Mouse (Mus musculus): ENCODE results near the gene Fam136a. TPM values are rescaled to one million over a fixed set of nuclear protein-coding genes. Genes with fewer than 3 reads are reported as not detected.
A peak's percentile ranks its signal among the peaks of the same experiment; 100 is the strongest.

The Fam136a gene
- total RNA-seq, 1 experiment = 116 TPM

DNA sequence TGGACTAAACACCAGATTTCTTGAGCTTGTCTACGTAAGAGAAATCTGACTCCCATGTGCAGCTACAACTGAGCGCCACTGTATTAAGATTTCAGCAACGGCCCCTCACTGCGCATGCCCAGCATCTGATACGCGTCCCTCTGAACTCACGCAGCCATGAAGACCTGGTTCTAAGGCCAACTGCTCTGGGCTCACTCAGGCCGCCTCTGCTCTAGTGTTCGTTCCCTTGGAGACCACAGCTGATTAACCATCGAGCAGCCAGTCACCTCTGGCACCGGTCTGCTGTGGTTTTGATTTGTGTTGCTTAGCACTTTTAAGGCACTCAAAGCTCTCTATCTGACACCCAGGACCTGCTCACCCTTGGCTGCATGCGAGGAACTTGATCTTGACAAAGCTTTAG, 21.9 kb downstream of the Fam136a start:
- no peak for DNase-seq (ENCODE audit: low read depth, low spot score)
- Histone ChIP-seq H3K9ac (ENCODE audit: insufficient read depth, low read depth, low read length, poor library complexity, severe bottlenecking) (no peak overlapping the region), H3K27ac (ENCODE audit: insufficient read depth, low read depth, low read length, poor library complexity, severe bottlenecking) (no peak overlapping the region), H3K4me1 (ENCODE audit: control insufficient read depth in 2 of 2, insufficient read depth in 2 of 2, low read length in 2 of 2, poor library complexity in 1 of 2) (peaks cover 0 to 5% of the 10 kb centered on the region in 2 experiments; a peak in 3 of 4 replicates), H3K36me3 (ENCODE audit: control insufficient read depth, insufficient read depth, low read length, poor library complexity, severe bottlenecking) (peaks cover 27% of the 10 kb centered on the region), H3K9me3 (ENCODE audit: control insufficient read depth, insufficient read depth, low read depth, low read length) (no peaks in the 10 kb centered on the region), H3K4me3 (ENCODE audit: insufficient read depth in 1 of 2, low read depth in 1 of 2, low read length in 2 of 2, poor library complexity in 1 of 2, severe bottlenecking in 1 of 2) (no peak overlapping the region)
- TF ChIP-seq ZC3H11A (IDR thresholded peaks at IDR 0.05; ENCODE audit: borderline replicate concordance, low read depth, low read length) = no peak
- TF ChIP-seq MAFK (IDR thresholded peaks at IDR 0.05; ENCODE audit: insufficient read depth, low read depth, low read length) = no peak
- no peak for TF ChIP-seq CHD2 (IDR thresholded peaks at IDR 0.05; ENCODE audit: low read depth, low read length)
- no peak for TF ChIP-seq HCFC1 (IDR thresholded peaks at IDR 0.05; ENCODE audit: borderline replicate concordance, insufficient read depth, low read length)
- TF ChIP-seq ZNF384 (IDR thresholded peaks at IDR 0.05; ENCODE audit: low read depth, low read length) = no peak
- in situ Hi-C loops (cut with MboI; ENCODE audit: low sequenced_read_pairs in 2 of 2, unreplicated experiment in 2 of 2) = no loop called here

DNA sequence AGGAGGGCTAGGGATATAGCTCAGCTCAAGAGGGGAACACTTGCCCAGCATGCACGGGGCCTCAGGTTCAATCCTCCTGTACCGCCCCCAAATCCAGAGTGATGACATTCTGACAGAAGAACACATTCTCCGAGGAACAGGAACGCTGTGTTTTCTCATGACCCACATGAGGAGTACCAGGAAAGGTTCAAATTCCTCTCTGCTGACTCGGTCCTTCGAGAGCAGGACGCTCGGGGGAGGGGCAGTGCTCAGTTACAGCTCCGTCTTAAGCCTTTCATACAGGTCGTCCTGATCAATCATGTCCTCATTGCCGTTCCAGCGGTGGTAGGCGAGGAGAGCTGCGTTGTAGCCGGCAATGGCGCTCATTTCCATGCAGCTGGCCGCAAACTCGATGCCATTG, 23.0 kb downstream of the Fam136a start:
- H3K4me1 ChIP-seq (ENCODE audit: control insufficient read depth in 2 of 2, insufficient read depth in 2 of 2, low read length in 2 of 2, poor library complexity in 1 of 2) = peaks cover 0 to 1% of the 10 kb centered on the region in 2 experiments; a peak in 3 of 4 replicates
- no peak overlapping the region for H3K4me3 ChIP-seq (ENCODE audit: insufficient read depth in 1 of 2, low read depth in 1 of 2, low read length in 2 of 2, poor library complexity in 1 of 2, severe bottlenecking in 1 of 2)
- H3K27ac ChIP-seq (ENCODE audit: insufficient read depth, low read depth, low read length, poor library complexity, severe bottlenecking) = no peak overlapping the region
- DNase-seq (ENCODE audit: low read depth, low spot score) = no peak
- H3K9ac ChIP-seq (ENCODE audit: insufficient read depth, low read depth, low read length, poor library complexity, severe bottlenecking) = peak overlapping the region; percentile 42; the same call in 1 of the 2 replicates
- in situ Hi-C loops (cut with MboI; ENCODE audit: low sequenced_read_pairs in 2 of 2, unreplicated experiment in 2 of 2) = no loop called here
- H3K36me3 ChIP-seq (ENCODE audit: control insufficient read depth, insufficient read depth, low read length, poor library complexity, severe bottlenecking) = peaks cover 27% of the 10 kb centered on the region
- no peaks in the 10 kb centered on the region for H3K9me3 ChIP-seq (ENCODE audit: control insufficient read depth, insufficient read depth, low read depth, low read length)
- TF ChIP-seq MAFK (IDR thresholded peaks at IDR 0.05; ENCODE audit: insufficient read depth, low read depth, low read length) = no peak
- no peak for TF ChIP-seq ZC3H11A (IDR thresholded peaks at IDR 0.05; ENCODE audit: borderline replicate concordance, low read depth, low read length)
- no peak for TF ChIP-seq ZNF384 (IDR thresholded peaks at IDR 0.05; ENCODE audit: low read depth, low read length)
- TF ChIP-seq HCFC1 (IDR thresholded peaks at IDR 0.05; ENCODE audit: borderline replicate concordance, insufficient read depth, low read length) = no peak
- no peak for TF ChIP-seq CHD2 (IDR thresholded peaks at IDR 0.05; ENCODE audit: low read depth, low read length)

DNA sequence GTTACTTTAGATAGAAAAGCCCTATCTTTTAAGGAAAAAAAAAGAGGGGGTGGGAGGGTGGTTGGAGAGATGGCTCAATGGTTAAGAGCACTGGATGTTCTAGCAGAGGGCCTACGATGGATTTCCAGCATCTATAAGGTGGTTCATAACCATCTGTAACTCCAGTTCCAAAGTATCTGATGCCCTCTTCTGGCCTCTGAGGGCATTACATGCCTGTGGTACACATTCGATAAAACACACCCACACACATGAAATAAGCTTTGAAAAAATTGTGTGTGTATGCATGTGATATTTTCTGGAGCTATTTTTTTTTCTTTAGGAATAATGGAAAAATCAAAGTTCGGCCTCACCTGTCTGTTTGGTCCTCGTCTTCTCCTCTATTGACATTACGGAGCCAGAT, 25.9 kb downstream of the Fam136a start:
- H3K4me3 ChIP-seq (ENCODE audit: insufficient read depth in 1 of 2, low read depth in 1 of 2, low read length in 2 of 2, poor library complexity in 1 of 2, severe bottlenecking in 1 of 2) = no peak overlapping the region
- H3K9me3 ChIP-seq (ENCODE audit: control insufficient read depth, insufficient read depth, low read depth, low read length) = no peaks in the 10 kb centered on the region
- DNase-seq (ENCODE audit: low read depth, low spot score) = no peak
- TF ChIP-seq ZNF384 (IDR thresholded peaks at IDR 0.05; ENCODE audit: low read depth, low read length) (no peak), MAFK (IDR thresholded peaks at IDR 0.05; ENCODE audit: insufficient read depth, low read depth, low read length) (no peak), CHD2 (IDR thresholded peaks at IDR 0.05; ENCODE audit: low read depth, low read length) (no peak), HCFC1 (IDR thresholded peaks at IDR 0.05; ENCODE audit: borderline replicate concordance, insufficient read depth, low read length) (no peak), ZC3H11A (IDR thresholded peaks at IDR 0.05; ENCODE audit: borderline replicate concordance, low read depth, low read length) (no peak)
- H3K27ac ChIP-seq (ENCODE audit: insufficient read depth, low read depth, low read length, poor library complexity, severe bottlenecking) = no peak overlapping the region
- peaks cover 36% of the 10 kb centered on the region for H3K36me3 ChIP-seq (ENCODE audit: control insufficient read depth, insufficient read depth, low read length, poor library complexity, severe bottlenecking)
- peaks cover 4 to 7% of the 10 kb centered on the region in 2 experiments; a peak in 2 of 4 replicates for H3K4me1 ChIP-seq (ENCODE audit: control insufficient read depth in 2 of 2, insufficient read depth in 2 of 2, low read length in 2 of 2, poor library complexity in 1 of 2)
- in situ Hi-C loops (cut with MboI; ENCODE audit: low sequenced_read_pairs in 2 of 2, unreplicated experiment in 2 of 2) = no loop called here
- no peak overlapping the region for H3K9ac ChIP-seq (ENCODE audit: insufficient read depth, low read depth, low read length, poor library complexity, severe bottlenecking)

DNA sequence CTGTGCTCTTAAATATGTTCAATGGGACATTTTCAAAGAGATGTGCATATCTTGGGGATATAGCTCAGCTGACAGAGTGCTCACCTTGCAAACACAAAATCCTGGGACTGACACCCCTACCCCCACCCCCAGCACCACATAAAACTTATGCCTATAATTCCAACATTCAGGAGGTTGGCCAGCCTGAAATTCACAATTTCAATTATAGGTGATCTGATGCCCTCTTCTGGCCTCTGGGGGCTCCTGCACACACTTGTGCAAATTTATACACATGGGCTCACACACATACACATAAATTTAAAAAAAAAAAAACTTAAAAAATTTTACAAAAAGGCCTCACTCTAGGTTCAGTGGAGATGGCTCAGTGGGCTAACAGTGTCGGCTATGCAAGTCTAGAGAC, 27.7 kb downstream of the Fam136a start:
- in situ Hi-C loops (cut with MboI; ENCODE audit: low sequenced_read_pairs in 2 of 2, unreplicated experiment in 2 of 2) = no loop called here
- Histone ChIP-seq H3K36me3 (ENCODE audit: control insufficient read depth, insufficient read depth, low read length, poor library complexity, severe bottlenecking) (peaks cover 33% of the 10 kb centered on the region), H3K9me3 (ENCODE audit: control insufficient read depth, insufficient read depth, low read depth, low read length) (no peaks in the 10 kb centered on the region), H3K4me3 (ENCODE audit: insufficient read depth in 1 of 2, low read depth in 1 of 2, low read length in 2 of 2, poor library complexity in 1 of 2, severe bottlenecking in 1 of 2) (no peak overlapping the region), H3K9ac (ENCODE audit: insufficient read depth, low read depth, low read length, poor library complexity, severe bottlenecking) (no peak overlapping the region), H3K4me1 (ENCODE audit: control insufficient read depth in 2 of 2, insufficient read depth in 2 of 2, low read length in 2 of 2, poor library complexity in 1 of 2) (peaks cover 6 to 7% of the 10 kb centered on the region in 2 experiments; a peak in 2 of 4 replicates), H3K27ac (ENCODE audit: insufficient read depth, low read depth, low read length, poor library complexity, severe bottlenecking) (no peak overlapping the region)
- no peak for TF ChIP-seq CHD2 (IDR thresholded peaks at IDR 0.05; ENCODE audit: low read depth, low read length)
- no peak for DNase-seq (ENCODE audit: low read depth, low spot score)

DNA sequence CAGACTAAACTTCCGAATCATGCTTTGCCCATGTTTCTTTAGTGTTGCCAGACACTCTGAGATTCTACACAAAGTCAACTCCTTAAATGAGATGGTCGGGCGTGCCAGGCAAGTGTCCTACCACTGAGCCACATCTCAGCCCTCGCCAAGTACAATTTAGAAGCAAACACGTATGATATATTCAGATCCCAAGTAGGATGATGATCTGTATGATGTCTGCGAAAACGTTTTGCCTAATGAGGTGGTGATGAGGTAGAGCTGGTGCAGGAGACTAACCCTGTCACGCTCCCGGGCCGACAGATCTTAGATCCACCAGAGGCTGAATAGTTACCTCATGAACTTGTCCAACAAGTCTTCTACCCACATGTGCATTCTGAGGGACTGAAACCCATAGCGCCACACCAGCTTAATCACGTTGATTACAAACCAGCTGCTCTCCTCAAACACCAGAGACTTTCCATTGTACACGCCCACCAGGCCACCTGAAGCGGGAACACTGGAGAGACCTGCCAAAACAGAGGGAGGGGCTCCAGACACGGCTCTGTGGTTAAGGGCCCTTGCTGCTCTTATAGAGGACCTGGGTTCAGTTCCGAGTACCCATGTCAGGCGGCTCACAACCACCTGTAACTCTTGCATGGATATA, 28.8 kb downstream of the Fam136a start:
- Histone ChIP-seq H3K36me3 (ENCODE audit: control insufficient read depth, insufficient read depth, low read length, poor library complexity, severe bottlenecking) (peaks cover 24% of the 10 kb centered on the region), H3K9me3 (ENCODE audit: control insufficient read depth, insufficient read depth, low read depth, low read length) (no peaks in the 10 kb centered on the region), H3K27ac (ENCODE audit: insufficient read depth, low read depth, low read length, poor library complexity, severe bottlenecking) (no peak overlapping the region), H3K4me3 (ENCODE audit: insufficient read depth in 1 of 2, low read depth in 1 of 2, low read length in 2 of 2, poor library complexity in 1 of 2, severe bottlenecking in 1 of 2) (no peak overlapping the region), H3K9ac (ENCODE audit: insufficient read depth, low read depth, low read length, poor library complexity, severe bottlenecking) (no peak overlapping the region), H3K4me1 (ENCODE audit: control insufficient read depth in 2 of 2, insufficient read depth in 2 of 2, low read length in 2 of 2, poor library complexity in 1 of 2) (peaks cover 6 to 7% of the 10 kb centered on the region in 2 experiments; a peak in 2 of 4 replicates)
- in situ Hi-C loops (cut with MboI; ENCODE audit: low sequenced_read_pairs in 2 of 2, unreplicated experiment in 2 of 2) = no loop called here
- no peak for DNase-seq (ENCODE audit: low read depth, low spot score)
- no peak for TF ChIP-seq ZC3H11A (IDR thresholded peaks at IDR 0.05; ENCODE audit: borderline replicate concordance, low read depth, low read length)
- no peak for TF ChIP-seq MAFK (IDR thresholded peaks at IDR 0.05; ENCODE audit: insufficient read depth, low read depth, low read length)
- TF ChIP-seq HCFC1 (IDR thresholded peaks at IDR 0.05; ENCODE audit: borderline replicate concordance, insufficient read depth, low read length) = no peak
